13 mouse cellular contexts compared by ENCODE assay signal in the genomic region with DNA sequence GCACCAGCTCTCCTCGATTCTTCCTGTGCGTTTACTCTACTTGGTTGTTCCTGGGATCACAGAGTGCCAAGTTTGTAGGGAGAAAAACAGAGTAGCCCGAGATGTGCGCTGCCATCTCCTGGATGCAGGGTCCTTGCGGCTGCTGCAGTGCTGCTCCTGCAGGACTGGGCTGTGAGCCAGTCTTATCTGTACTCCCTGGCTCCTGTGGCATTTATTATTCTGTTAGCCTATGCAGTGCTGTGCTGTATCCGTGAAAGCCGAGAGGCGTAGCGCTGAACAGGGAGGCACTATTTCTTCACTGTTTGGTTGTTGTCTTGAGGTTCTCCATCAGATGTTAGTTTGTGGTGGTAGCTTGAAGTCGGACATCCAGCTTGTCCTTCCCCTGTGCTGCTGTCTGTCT. TPM values are rescaled to one million over a fixed set of nuclear protein-coding genes. Genes with fewer than 3 reads are reported as not detected.
"Had no signal": no experiment of that assay in that cellular context is flagged by ENCODE, and none has a peak within 500 bp of the region (broad histone marks: within the 10 kb centered on the region; RNA-seq: fewer than 3 reads in every experiment).

No protein-coding gene starts in this region.

- H3K9ac ChIP-seq: limb, embryonic 12.5 days; liver, embryonic 15.5 days; midbrain, embryonic 13.5 days had no signal

- ATAC-seq: midbrain, embryonic 13.5 days had no signal

- H3K4me2 ChIP-seq: limb, embryonic 12.5 days; liver, embryonic 15.5 days; midbrain, embryonic 13.5 days had no signal

- DNase-seq: kidney, postnatal 10 days; kidney, postnatal 4 days; liver; lung, adult 2 months; lung, postnatal 10 days; right cerebral cortex, adult 18-20 months; right cerebral cortex, postnatal 25 days; thymus, postnatal 36 days had no signal

- H3K4me3 ChIP-seq: layer of hippocampus, adult 2 months; limb, embryonic 12.5 days; liver, embryonic 15.5 days; midbrain, embryonic 13.5 days had no signal

- H3K27me3 ChIP-seq: limb, embryonic 12.5 days; liver, embryonic 15.5 days; midbrain, embryonic 13.5 days had no signal

- H3K9me3 ChIP-seq: limb, embryonic 12.5 days; liver, embryonic 15.5 days; midbrain, embryonic 13.5 days had no signal

- H3K27ac ChIP-seq: layer of hippocampus, adult 2 months; limb, embryonic 12.5 days; liver, embryonic 15.5 days; macrophage; midbrain, embryonic 13.5 days had no signal

- H3K4me1 ChIP-seq: limb, embryonic 12.5 days; liver, embryonic 15.5 days; midbrain, embryonic 13.5 days had no signal

RNA-seq across cellular contexts. Expression of gene Slc30a10, which starts 48.7 kb away (rescaled TPM):
- polyA plus RNA-seq: lung, adult 2 months; macrophage had no signal
